In genomic region chr13:20121385-20122043, GRCm38 (mm10) we compare ENCODE assay signal across 12 mouse cellular contexts. TPM values are rescaled to one million over a fixed set of nuclear protein-coding genes. Genes with fewer than 3 reads are reported as not detected.
DNase-seq lines count a peak whose midpoint lies in the region; ATAC-seq and TF ChIP-seq lines count a peak whose summit lies in the region.
"Had no signal": no experiment of that assay in that cellular context is flagged by ENCODE, and none has a peak within 500 bp of the region (broad histone marks: within the 10 kb centered on the region; RNA-seq: fewer than 3 reads in every experiment).

No protein-coding gene starts in this region.

- H3K4me2 ChIP-seq in CH12.LX (ENCODE audit: insufficient read depth, low read depth, poor library complexity, severe bottlenecking): peak overlapping the region; percentile 85
- H3K4me2 ChIP-seq in heart, embryonic 13.5 days: no peak overlapping the region
- H3K4me2 ChIP-seq: hindbrain, embryonic 12.5 days had no signal

- TF ChIP-seq POLR2A in CH12.LX (IDR thresholded peaks at IDR 0.05; ENCODE audit: low read depth, low read length): no peak

- dilution Hi-C loops in CH12.LX (cut with MboI; ENCODE audit: extremely low pct_ligation_motif_present, extremely low pct_unique_long_range_greater_than_20kb, low sequenced_read_pairs): no loop called here

- H3K4me3 ChIP-seq in layer of hippocampus, adult 2 months: no peak overlapping the region
- H3K4me3 ChIP-seq in CH12.LX (replicated peaks in 1 of 3; ENCODE audit: low read depth in 2 of 3, low read length in 2 of 3, poor library complexity in 1 of 3): no peak overlapping the region
- no peak overlapping the region for H3K4me3 ChIP-seq in heart, embryonic 13.5 days
- H3K4me3 ChIP-seq: hindbrain, embryonic 12.5 days had no signal

- no peak for TF ChIP-seq RAD21 in CH12.LX (IDR thresholded peaks at IDR 0.05; ENCODE audit: low read depth, low read length)

- peak overlapping the region; percentile 55; the same call in 1 of the 2 replicates for H3K9ac ChIP-seq in CH12.LX (ENCODE audit: insufficient read depth, low read depth)
- H3K9ac ChIP-seq in heart, embryonic 13.5 days: no peak overlapping the region; the same call in 1 of the 2 replicates
- H3K9ac ChIP-seq: hindbrain, embryonic 12.5 days; liver, postnatal 0 days had no signal

- H3K9me3 ChIP-seq in CH12.LX (replicated peaks; ENCODE audit: low read length): no peaks in the 10 kb centered on the region
- no peaks in the 10 kb centered on the region for H3K9me3 ChIP-seq in heart, embryonic 13.5 days
- H3K9me3 ChIP-seq: hindbrain, embryonic 12.5 days had no signal

- in situ Hi-C loops in CH12.LX (cut with MboI; ENCODE audit: low pct_ligation_motif_present, low pct_unique_long_range_greater_than_20kb, low sequenced_read_pairs): loop anchor here (25.0 kb wide), 1 partner anchor 1041 kb away; no protein-coding TSS in a partner anchor

- H3K79me2 ChIP-seq in CH12.LX (replicated peaks; ENCODE audit: control insufficient read depth, extremely low read depth, insufficient read depth, poor library complexity, severe bottlenecking): peaks cover 15% of the 10 kb centered on the region

- no peaks in the 10 kb centered on the region for H3K27me3 ChIP-seq in CH12.LX (replicated peaks)
- no peaks in the 10 kb centered on the region; the same call in 1 of the 2 replicates for H3K27me3 ChIP-seq in heart, embryonic 13.5 days (replicated peaks)
- H3K27me3 ChIP-seq: hindbrain, embryonic 12.5 days had no signal

- peaks cover 11 to 74% of the 10 kb centered on the region in 2 experiments for H3K4me1 ChIP-seq in CH12.LX (ENCODE audit: control insufficient read depth in 1 of 2, insufficient read depth in 2 of 2)
- H3K4me1 ChIP-seq in heart, embryonic 13.5 days: peaks cover 24% of the 10 kb centered on the region
- H3K4me1 ChIP-seq: hindbrain, embryonic 12.5 days had no signal

- TF ChIP-seq CTCF in layer of hippocampus, adult 2 months (conservative IDR thresholded peaks at IDR 0.05): no peak
- no peak for TF ChIP-seq CTCF in CH12.LX (conservative IDR thresholded peaks at IDR 0.05 in 1 of 2, IDR thresholded peaks at IDR 0.05 in 1 of 2; ENCODE audit: low read depth in 2 of 2, low read length in 2 of 2)

- no peak for ATAC-seq in heart, embryonic 13.5 days (ENCODE audit: extremely low read depth, insufficient number of reproducible peaks, low FRiP score, low TSS enrichment)
- ATAC-seq in megakaryocyte-erythroid progenitor cell, adult 5-6 weeks (replicated peaks; ENCODE audit: low FRiP score, low TSS enrichment, poor library complexity, severe bottlenecking): peak; percentile 67
- ATAC-seq: liver, postnatal 0 days had no signal

- H3K27ac ChIP-seq in layer of hippocampus, adult 2 months: peak overlapping the region; percentile 24; the same call in 1 of the 2 replicates
- H3K27ac ChIP-seq in CH12.LX (ENCODE audit: insufficient read depth, low read depth): peak overlapping the region; percentile 65
- H3K27ac ChIP-seq in heart, embryonic 13.5 days (replicated peaks): peak overlapping the region; percentile 24; the same call in 1 of the 2 replicates
- H3K27ac ChIP-seq: hindbrain, embryonic 12.5 days; kidney, postnatal 0 days had no signal

- whole genome bisulfite sequencing in heart, embryonic 13.5 days: 71% methylated on average over 8 of the region's 8 CpGs

- H3K36me3 ChIP-seq in CH12.LX (replicated peaks in 1 of 2; ENCODE audit: control insufficient read depth in 1 of 2, insufficient read depth in 1 of 2, low read length in 1 of 2): peaks cover 0 to 2% of the 10 kb centered on the region in 2 experiments
- no peaks in the 10 kb centered on the region for H3K36me3 ChIP-seq in heart, embryonic 13.5 days
- H3K36me3 ChIP-seq: hindbrain, embryonic 12.5 days had no signal

- DNase-seq in layer of hippocampus, adult 2 months (ENCODE audit: low spot score in 2 of 2): no peak
- no peak for DNase-seq in layer of hippocampus, adult 18-20 months (ENCODE audit: low spot score in 2 of 2)
- peak; percentile 60 for DNase-seq in CH12.LX (ENCODE audit: extremely low read depth)
- DNase-seq in adrenal gland, postnatal 25 days: no peak
- no peak for DNase-seq in cerebellum, adult 18-20 months
- DNase-seq: cerebellum, adult 9-11 months; layer of hippocampus, postnatal 36 days; liver, postnatal 0 days had no signal

- TF ChIP-seq EP300 in CH12.LX (IDR thresholded peaks at IDR 0.05; ENCODE audit: low read length): peak; percentile 38; the same call in 1 of the 2 replicates

TF ChIP-seq in CH12.LX, 34 proteins besides CTCF, POLR2A, EP300 and RAD21:
- TF ChIP-seq PAX5 (IDR thresholded peaks at IDR 0.05; ENCODE audit: low read length) (no peak), KAT2A (IDR thresholded peaks at IDR 0.05; ENCODE audit: insufficient replicate concordance, low read length) (no peak), MYC (IDR thresholded peaks at IDR 0.05; ENCODE audit: low read depth, low read length) (no peak), NELFE (IDR thresholded peaks at IDR 0.05; ENCODE audit: low read depth, low read length) (no peak), CHD1 (IDR thresholded peaks at IDR 0.05; ENCODE audit: low read depth, low read length) (no peak), MAX (IDR thresholded peaks at IDR 0.05; ENCODE audit: low read length) (peak; percentile 37; the same call in 1 of the 2 replicates), RCOR1 (conservative IDR thresholded peaks at IDR 0.05; ENCODE audit: low read depth, low read length) (no peak), TCF12 (IDR thresholded peaks at IDR 0.05; ENCODE audit: low read depth, low read length) (peak; percentile 63; the same call in 1 of the 2 replicates), GABPA (IDR thresholded peaks at IDR 0.05; ENCODE audit: insufficient replicate concordance, low read depth, low read length) (no peak), JUN (IDR thresholded peaks at IDR 0.05; ENCODE audit: insufficient read depth, low read depth, low read length) (0 out of 2 replicates have a peak, but pooled peaks have one; percentile 17), USF1 (IDR thresholded peaks at IDR 0.05; ENCODE audit: low read depth, low read length) (no peak), SIN3A (IDR thresholded peaks at IDR 0.05; ENCODE audit: low read length) (0 out of 2 replicates have a peak, but pooled peaks have one; percentile 13), MXI1 (IDR thresholded peaks at IDR 0.05; ENCODE audit: low read depth, low read length) (0 out of 2 replicates have a peak, but pooled peaks have one; percentile 40), BHLHE40 (IDR thresholded peaks at IDR 0.05; ENCODE audit: low read depth, low read length) (peak; percentile 50), NRF1 (IDR thresholded peaks at IDR 0.05; ENCODE audit: low read depth, low read length) (no peak), E2F4 (IDR thresholded peaks at IDR 0.05; ENCODE audit: insufficient replicate concordance, low read depth, low read length) (no peak), TBP (conservative IDR thresholded peaks at IDR 0.05; ENCODE audit: low read depth, low read length) (no peak), ZMIZ1 (IDR thresholded peaks at IDR 0.05; ENCODE audit: low read depth, low read length) (no peak), UBTF (IDR thresholded peaks at IDR 0.05; ENCODE audit: low read depth, low read length) (no peak), MEF2A (IDR thresholded peaks at IDR 0.05; ENCODE audit: borderline replicate concordance, low read depth, low read length) (no peak), MAZ (IDR thresholded peaks at IDR 0.05; ENCODE audit: low read depth, low read length) (no peak), USF2 (conservative IDR thresholded peaks at IDR 0.05; ENCODE audit: low read depth, low read length) (no peak), POLR2AphosphoS2 (IDR thresholded peaks at IDR 0.05; ENCODE audit: low read depth, low read length) (no peak), ZC3H11A (IDR thresholded peaks at IDR 0.05; ENCODE audit: low read depth, low read length) (no peak), ZNF384 (IDR thresholded peaks at IDR 0.05; ENCODE audit: low read depth, low read length) (no peak), JUND (conservative IDR thresholded peaks at IDR 0.05; ENCODE audit: low read depth, low read length) (0 out of 2 replicates have a peak, but pooled peaks have one; percentile 18), IRF4 (IDR thresholded peaks at IDR 0.05; ENCODE audit: low read depth, low read length) (peak; percentile 56)

RNA-seq across cellular contexts. Expression of gene Elmo1, which starts 31.1 kb away (rescaled TPM):
- 10 to 100 TPM; 27.4 to 27.9 TPM for total RNA-seq in layer of hippocampus, adult 2 months (2021)
- total RNA-seq in layer of hippocampus, adult 18-20 months (2021): 10 to 100 TPM; 28.9 to 29.8 TPM
- total RNA-seq in CH12.LX (2012; rRNA removed) (32.2 and 35.8 TPM in 2 replicates), CH12.LX (2014; rRNA removed) (22.2 and 23.1 TPM in 2 replicates)
- polyA plus RNA-seq in CH12.LX (2012; ENCODE audit: insufficient read length, low read depth): 42.8 and 50.2 TPM in 2 replicates
- 9.3 and 9.5 TPM in 2 replicates for polyA plus RNA-seq in heart, embryonic 13.5 days (2015; fragmentation: Nextera tagmentation; extraction: Ambion mirVana)
- 23.4 and 35.0 TPM in 2 replicates for total RNA-seq in megakaryocyte-erythroid progenitor cell, adult 5-6 weeks (2014; fragmentation: Nextera tagmentation)
- 13.0 and 17.2 TPM in 2 replicates for total RNA-seq in megakaryocyte-erythroid progenitor cell, adult 5-6 weeks (2017)
- 18.8 and 22.2 TPM in 2 replicates for total RNA-seq in adrenal gland, postnatal 25 days (2021)
